Mouse (Mus musculus) heart, postnatal 0 days (tissue): ENCODE results near the gene Tmem222.

Source experiments
- CTCF ChIP-seq: IDR thresholded peaks from 2 replicates; pipeline ENCODE4 v1.5.1; 2016; ENCODE audit warnings: antibody characterized with exemption, control low read depth, low read depth
- EP300 ChIP-seq: IDR thresholded peaks from 2 replicates; pipeline ENCODE4 v1.6.1; 2016; ENCODE audit warnings: antibody characterized with exemption, low read depth

DNA sequence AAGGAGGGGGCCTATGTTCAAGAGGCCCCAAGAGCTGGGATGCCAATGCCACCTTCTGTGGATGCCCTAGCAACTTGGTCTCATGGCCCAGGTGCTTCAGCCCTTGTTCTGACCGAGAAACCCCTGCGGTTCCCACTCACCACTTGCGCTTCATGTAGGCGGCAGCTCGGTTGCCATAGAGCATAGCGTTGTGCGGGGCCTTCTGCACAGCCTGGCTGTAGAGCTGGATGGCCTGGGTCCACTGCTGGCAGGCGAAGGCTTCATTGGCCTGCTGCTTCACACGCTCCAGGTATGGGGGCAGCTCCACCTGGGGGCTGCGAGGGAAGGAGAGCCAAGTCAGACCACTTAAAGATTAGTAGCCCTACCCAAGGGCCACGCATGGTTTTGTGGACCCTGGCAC lies 22.8 kb upstream of the Tmem222 start:
- TF ChIP-seq EP300 (no peak), CTCF (no peak)
